Comparison of ENCODE assay signal across 15 mouse cellular contexts in the genomic region with DNA sequence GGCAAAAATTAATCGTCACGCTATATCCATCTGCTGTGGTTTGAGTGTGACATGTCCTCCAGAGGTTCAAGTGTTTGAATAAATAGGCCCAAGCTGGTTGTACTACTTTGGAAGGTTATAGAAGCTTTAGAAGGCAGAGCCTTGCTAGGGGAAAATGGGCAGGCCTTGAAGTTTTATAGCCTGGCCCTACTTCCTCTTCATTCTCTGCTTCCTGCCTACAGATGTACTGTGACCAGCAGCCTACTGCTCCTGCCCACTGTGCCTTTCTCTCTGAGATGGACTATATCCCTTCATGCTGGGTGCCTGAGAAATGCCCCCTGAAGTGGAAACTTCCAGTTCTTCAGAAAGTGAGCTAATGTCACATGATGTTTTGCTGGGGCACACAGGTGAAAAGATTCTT.
"Had no signal": no experiment of that assay in that cellular context is flagged by ENCODE, and none has a peak within 500 bp of the region (broad histone marks: within the 10 kb centered on the region; RNA-seq: fewer than 3 reads in every experiment).

No protein-coding gene starts in this region.

- H3K4me1 ChIP-seq: liver, embryonic 13.5 days; midbrain, embryonic 12.5 days; midbrain, embryonic 15.5 days; neural tube, embryonic 13.5 days had no signal

- H3K36me3 ChIP-seq: liver, embryonic 13.5 days; midbrain, embryonic 12.5 days; midbrain, embryonic 15.5 days; neural tube, embryonic 13.5 days had no signal

- H3K9me3 ChIP-seq: liver, embryonic 13.5 days; midbrain, embryonic 12.5 days; midbrain, embryonic 15.5 days; neural tube, embryonic 13.5 days had no signal

- H3K4me2 ChIP-seq: liver, embryonic 13.5 days; lung, embryonic 14.5 days; midbrain, embryonic 12.5 days; midbrain, embryonic 15.5 days; neural tube, embryonic 13.5 days had no signal

- DNase-seq: kidney, adult 9 months; kidney, postnatal 14 days; kidney, postnatal 4 days; liver, embryonic 13.5 days; lung, embryonic 14.5 days; retina, postnatal 1 day; right cerebral cortex, postnatal 25 days; thymus, adult 2 months; thymus, postnatal 14 days; thymus, postnatal 4 days had no signal

- H3K27ac ChIP-seq: liver, embryonic 13.5 days; midbrain, embryonic 12.5 days; midbrain, embryonic 15.5 days; neural tube, embryonic 13.5 days; stomach, postnatal 0 days had no signal

- ATAC-seq: lung, postnatal 0 days; midbrain, embryonic 15.5 days had no signal

- H3K9ac ChIP-seq: liver, embryonic 13.5 days; lung, embryonic 14.5 days; midbrain, embryonic 12.5 days; midbrain, embryonic 15.5 days; neural tube, embryonic 13.5 days had no signal

- H3K27me3 ChIP-seq: liver, embryonic 13.5 days; midbrain, embryonic 12.5 days; midbrain, embryonic 15.5 days; neural tube, embryonic 13.5 days had no signal

- H3K4me3 ChIP-seq: liver, embryonic 13.5 days; midbrain, embryonic 12.5 days; midbrain, embryonic 15.5 days; neural tube, embryonic 13.5 days had no signal
